Mouse (Mus musculus) retina, adult 2 months (tissue): ENCODE results near the gene Lgmn.

Experiments used
- DNase-seq: peaks from one replicate; pipeline ENCODE4 v3.0.0-alpha.2; 2012; ENCODE audit warnings: low read depth, low spot score

Lgmn gene

GRCm38 (mm10) chr12:102346507-102346906 lies 93.1 kb downstream of the Lgmn start:
- DNase-seq = peak; percentile 37

GRCm38 (mm10) chr12:102345031-102345815 lies 94.4 kb downstream of the Lgmn start:
- no peak for DNase-seq
